Mouse (Mus musculus) midbrain, embryonic 13.5 days (tissue): ENCODE data around the gene Cyp2d22. TPM values are rescaled to one million over a fixed set of nuclear protein-coding genes. Genes with fewer than 3 reads are reported as not detected.

Experiments
- ATAC-seq: fragments of 200-750 bp; cut with Nextera tagmentation; 2 replicates; pipeline ENCODE4 v1.8.0; 2017; ENCODE audit warnings: mild to moderate bottlenecking, moderate TSS enrichment, moderate library complexity
- H3K27ac ChIP-seq: fragments of 300-500 bp; sonication (generic); 2 replicates; pipeline ENCODE4 v1.5.1; 2015; ENCODE audit warnings: inconsistent platforms, mild to moderate bottlenecking, moderate library complexity
- H3K27me3 ChIP-seq: fragments of 300-500 bp; sonication (generic); 2 replicates; pipeline ENCODE4 v1.6.1; 2015; ENCODE audit warnings: mild to moderate bottlenecking, inconsistent platforms
- H3K36me3 ChIP-seq: fragments of 300-500 bp; sonication (generic); 2 replicates; pipeline ENCODE4 v1.6.1; 2015; ENCODE audit warnings: mild to moderate bottlenecking, inconsistent platforms
- H3K4me1 ChIP-seq: fragments of 300-500 bp; sonication (generic); replicated peaks from 2 replicates; pipeline ENCODE4 v1.6.1; 2015; ENCODE audit warnings: inconsistent platforms
- H3K4me2 ChIP-seq: fragments of 300-500 bp; sonication (generic); replicated peaks from 2 replicates; pipeline ENCODE4 v1.6.1; 2015; ENCODE audit warnings: moderate library complexity, mild to moderate bottlenecking, inconsistent platforms
- H3K4me3 ChIP-seq: fragments of 300-500 bp; sonication (generic); replicated peaks from 2 replicates; pipeline ENCODE4 v1.5.1; 2015; ENCODE audit warnings: mild to moderate bottlenecking, inconsistent platforms
- H3K9ac ChIP-seq: fragments of 300-500 bp; sonication (generic); replicated peaks from 2 replicates; pipeline ENCODE4 v1.6.1; 2015; ENCODE audit warnings: mild to moderate bottlenecking, inconsistent platforms
- H3K9me3 ChIP-seq: fragments of 300-500 bp; sonication (generic); 2 replicates; pipeline ENCODE4 v1.6.1; 2016; ENCODE audit warnings: mild to moderate bottlenecking, inconsistent platforms
- WGBS: fragments of 180-500 bp; shearing (Covaris S2); methylation state at CpG from one replicate; pipeline ENCODE4 v1.1.7; 2015; 5-methylcytosine and 5-hydroxymethylcytosine counted together
- microRNA-seq: library from miRNA; unstranded; fragments of <30 nt; microRNA quantifications from one replicate; pipeline ENCODE4, GENCODE M21; 2016
- polyA plus RNA-seq: library from polyadenylated mRNA; unstranded; fragments of >200 nt; fragmentation: Nextera tagmentation; extraction: Ambion mirVana; gene quantifications from 2 replicates; pipeline ENCODE4 v1.2.1, GENCODE M21; 2015

The Cyp2d22 gene
- polyA plus RNA-seq, 1 experiment from 2014 or later, result 1.8 TPM

DNA sequence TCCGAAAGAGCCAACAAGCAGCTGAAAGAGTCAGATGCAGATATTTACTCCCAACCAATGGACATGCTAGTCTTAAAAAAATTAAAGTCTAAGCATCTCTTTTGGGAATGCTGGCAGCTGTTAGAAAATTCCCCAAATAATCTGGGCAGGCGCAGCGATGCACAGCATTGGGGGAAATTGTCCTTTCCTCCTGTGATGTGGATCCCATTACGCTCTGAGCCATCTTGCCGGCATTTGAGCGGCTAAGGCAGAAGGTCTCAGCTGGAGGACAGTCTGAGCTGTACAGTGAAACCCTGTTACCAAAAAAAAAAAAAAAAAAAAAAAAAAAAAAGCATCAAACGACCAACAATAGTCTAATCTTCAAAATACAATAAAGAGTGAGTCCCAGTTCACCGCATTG lies 57.9 kb downstream of the Cyp2d22 start:
- no peak overlapping the region for H3K27ac ChIP-seq
- no peaks in the 10 kb centered on the region for H3K4me1 ChIP-seq
- no peaks in the 10 kb centered on the region for H3K36me3 ChIP-seq
- H3K4me3 ChIP-seq, result no peak overlapping the region
- H3K9ac ChIP-seq, result no peak overlapping the region
- no peak overlapping the region for H3K4me2 ChIP-seq
- ATAC-seq, result no peak
- H3K9me3 ChIP-seq, result no peaks in the 10 kb centered on the region
- no peaks in the 10 kb centered on the region for H3K27me3 ChIP-seq
- 74% methylated on average over 8 of the region's 8 CpGs for WGBS

Small RNA genes within 50 kb of the gene (microRNA-seq; reads per million reads assigned to microRNA genes)
- gene Gm25990 (not detected), gene Gm27331 (not detected), gene Mir7684 (not detected)

Other genes starting within 250 kb of the Cyp2d22 start
- gene Srebf2, start 233.1 kb downstream of the Cyp2d22 start, polyA plus RNA-seq, result 225 and 230 TPM in 2 replicates
- 0.50 and 0.70 TPM in 2 replicates for gene Shisa8, start 167.4 kb downstream of the Cyp2d22 start, polyA plus RNA-seq
- not detected in 2 replicates for gene Tnfrsf13c, start 155.9 kb downstream of the Cyp2d22 start, polyA plus RNA-seq
- 28.6 and 30.4 TPM in 2 replicates for gene Cenpm, start 135.5 kb downstream of the Cyp2d22 start, polyA plus RNA-seq
- gene 1500009C09Rik, start 127.9 kb downstream of the Cyp2d22 start, polyA plus RNA-seq, result 9.6 and 9.7 TPM in 2 replicates
- 341 and 349 TPM in 2 replicates for gene Sept3, start 105.4 kb downstream of the Cyp2d22 start, polyA plus RNA-seq
- not detected in 2 replicates for gene Wbp2nl, start 81.3 kb downstream of the Cyp2d22 start, polyA plus RNA-seq
- 18.1 and 22.7 TPM in 2 replicates for gene Naga, start 41.3 kb downstream of the Cyp2d22 start, polyA plus RNA-seq
- gene Pheta2, start 41.3 kb downstream of the Cyp2d22 start, polyA plus RNA-seq, result 0.99 and 1.5 TPM in 2 replicates
- gene Smdt1, start 41.3 kb downstream of the Cyp2d22 start, polyA plus RNA-seq, result 303 and 324 TPM in 2 replicates
- gene Ndufa6, start 25.9 kb downstream of the Cyp2d22 start, polyA plus RNA-seq, result 350 and 359 TPM in 2 replicates
- gene Cyp2d11, start 13.8 kb upstream of the Cyp2d22 start, polyA plus RNA-seq, result not detected in 2 replicates
- gene Cyp2d10, start 26.9 kb upstream of the Cyp2d22 start, polyA plus RNA-seq, result not detected in 2 replicates
- gene Cyp2d9, start 53.2 kb upstream of the Cyp2d22 start, polyA plus RNA-seq, result not detected in 2 replicates
- gene Cyp2d12, start 174.8 kb upstream of the Cyp2d22 start, polyA plus RNA-seq, result not detected in 2 replicates
- not detected in 2 replicates for gene Cyp2d34, start 240.7 kb upstream of the Cyp2d22 start, polyA plus RNA-seq